Mouse (Mus musculus) stomach, embryonic 14.5 days (tissue): ENCODE measurements around the gene Olfr1392. TPM values are rescaled to one million over a fixed set of nuclear protein-coding genes. Genes with fewer than 3 reads are reported as not detected.
"Not testable (repeated sequence)": the region's sequence is repeated elsewhere in the genome, so short reads cannot be mapped to it uniquely, and the experiment has no call there.

ENCODE experiments used
- ATAC-seq: fragments of 200-750 bp; cut with Nextera tagmentation; 2 replicates; pipeline ENCODE4 v1.8.0; 2017; ENCODE audit warnings: low read depth, moderate TSS enrichment; ENCODE audit not compliant: insufficient number of reproducible peaks, insufficient read depth, low FRiP score
- H3K27ac ChIP-seq: fragments of 300-500 bp; sonication (generic); 2 replicates; pipeline ENCODE4 v1.5.1; 2014; ENCODE audit warnings: mild to moderate bottlenecking, low read length, moderate library complexity, mixed read lengths
- H3K27me3 ChIP-seq: fragments of 300-500 bp; sonication (generic); 2 replicates; pipeline ENCODE4 v1.6.1; 2014; ENCODE audit warnings: low read length, control low read depth, mixed read lengths; ENCODE audit not compliant: control insufficient read depth, insufficient read depth
- H3K36me3 ChIP-seq: fragments of 300-500 bp; sonication (generic); 2 replicates; pipeline ENCODE4 v1.6.1; 2014; ENCODE audit warnings: mild to moderate bottlenecking, control low read depth, low read length, moderate library complexity, mixed read lengths; ENCODE audit not compliant: control insufficient read depth, insufficient read depth
- H3K4me1 ChIP-seq: fragments of 300-500 bp; sonication (generic); 2 replicates; pipeline ENCODE4 v1.6.1; 2014; ENCODE audit warnings: low read length, control low read depth, mixed read lengths; ENCODE audit not compliant: control insufficient read depth, insufficient read depth
- H3K4me2 ChIP-seq: fragments of 300-500 bp; sonication (generic); replicated peaks from 2 replicates; pipeline ENCODE4 v1.6.1; 2014; ENCODE audit warnings: low read depth, low read length, control low read depth
- H3K4me3 ChIP-seq: fragments of 300-500 bp; sonication (generic); 2 replicates; pipeline ENCODE4 v1.5.1; 2014; ENCODE audit warnings: low read depth, low read length, control low read depth
- H3K9ac ChIP-seq: fragments of 300-500 bp; sonication (generic); replicated peaks from 2 replicates; pipeline ENCODE4 v1.6.1; 2014; ENCODE audit warnings: low read depth, mild to moderate bottlenecking, control low read depth, low read length, moderate library complexity, mixed read lengths
- H3K9me3 ChIP-seq: fragments of 300-500 bp; sonication (generic); 2 replicates; pipeline ENCODE4 v1.6.1; 2016; ENCODE audit warnings: low read depth, low read length, control low read depth; ENCODE audit not compliant: control insufficient read depth
- WGBS: fragments of 180-500 bp; shearing (Covaris S2); extraction: QIAGEN DNeasy Blood & Tissue Kit; methylation state at CpG from one replicate; pipeline ENCODE4 v1.1.7; 2014; 5-methylcytosine and 5-hydroxymethylcytosine counted together
- polyA plus RNA-seq: library from polyadenylated mRNA; unstranded; fragments of >200 nt; fragmentation: Nextera tagmentation; extraction: Ambion mirVana; gene quantifications from 2 replicates; pipeline ENCODE4 v1.2.1, GENCODE M21; 2014

The Olfr1392 gene
- 0.13 TPM in 1 of 2 replicates, not detected in the other for polyA plus RNA-seq

GRCm38 (mm10) chr11:49284982-49285381, at the start of gene Olfr1392:
Olfr1392 (plus strand) TSS chr11:49285282.
- not testable (repeated sequence) for H3K9ac ChIP-seq, H3K36me3 ChIP-seq, H3K4me2 ChIP-seq, H3K27me3 ChIP-seq, H3K4me3 ChIP-seq, H3K9me3 ChIP-seq, H3K27ac ChIP-seq, H3K4me1 ChIP-seq, ATAC-seq
- WGBS: 50% methylated on average over 1 of the region's 1 CpGs

DNA sequence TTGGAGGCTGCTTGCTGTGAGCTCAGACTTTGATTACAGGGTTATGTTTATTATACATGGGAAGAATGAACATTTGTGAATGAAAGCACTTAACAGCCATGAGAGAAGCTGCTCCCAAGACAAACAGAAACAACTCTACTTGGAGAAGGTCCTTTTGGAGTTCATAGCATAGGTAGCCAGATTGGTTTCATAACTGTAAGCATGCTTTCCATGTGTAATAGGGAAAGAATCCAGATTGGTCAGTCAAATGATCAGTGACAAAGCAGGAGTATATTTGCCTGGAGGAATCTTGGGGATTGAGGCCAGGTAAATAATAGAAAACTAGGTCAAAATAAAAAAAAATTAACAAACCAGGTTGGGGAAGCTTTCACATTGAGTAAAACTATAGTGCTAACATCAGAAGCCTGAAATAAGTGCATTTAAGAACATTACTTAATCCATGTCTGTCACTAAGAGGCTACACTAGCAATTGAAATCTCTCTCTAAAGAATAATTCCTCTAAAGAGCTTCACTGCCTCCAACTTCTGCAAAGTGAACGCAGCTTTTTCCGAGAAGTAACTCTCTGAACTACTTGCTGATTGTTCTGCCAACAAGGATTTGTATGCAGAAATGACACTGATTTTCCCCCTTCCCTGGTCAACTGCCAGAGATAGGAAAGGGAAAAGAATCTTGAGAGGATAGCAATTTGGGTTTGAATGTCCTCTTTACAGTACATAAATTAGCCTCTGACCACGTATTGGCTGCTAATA, 49.4 kb upstream of the Olfr1392 start:
- no peaks in the 10 kb centered on the region for H3K36me3 ChIP-seq
- H3K9ac ChIP-seq: no peak overlapping the region
- no peak overlapping the region for H3K4me3 ChIP-seq
- no peaks in the 10 kb centered on the region for H3K9me3 ChIP-seq
- no peaks in the 10 kb centered on the region for H3K4me1 ChIP-seq
- 69% methylated on average over 3 of the region's 3 CpGs for WGBS
- H3K27me3 ChIP-seq: no peaks in the 10 kb centered on the region
- ATAC-seq: no peak
- H3K27ac ChIP-seq: no peak overlapping the region
- H3K4me2 ChIP-seq: no peak overlapping the region

GRCm38 (mm10) chr11:49236891-49237290, 48.2 kb upstream of the Olfr1392 start:
- Histone ChIP-seq H3K9me3 (no peaks in the 10 kb centered on the region), H3K4me1 (no peaks in the 10 kb centered on the region), H3K36me3 (no peaks in the 10 kb centered on the region), H3K27me3 (no peaks in the 10 kb centered on the region), H3K4me2 (no peak overlapping the region), H3K4me3 (no peak overlapping the region), H3K27ac (no peak overlapping the region), H3K9ac (no peak overlapping the region)
- WGBS: 65% methylated on average over 1 of the region's 1 CpGs
- no peak for ATAC-seq

GRCm38 (mm10) chr11:49237532-49237931, 47.5 kb upstream of the Olfr1392 start:
- Histone ChIP-seq H3K4me1 (no peaks in the 10 kb centered on the region), H3K27me3 (no peaks in the 10 kb centered on the region), H3K4me2 (no peak overlapping the region), H3K9ac (no peak overlapping the region), H3K36me3 (no peaks in the 10 kb centered on the region), H3K4me3 (no peak overlapping the region), H3K27ac (no peak overlapping the region), H3K9me3 (no peaks in the 10 kb centered on the region)
- 46% methylated on average over 2 of the region's 2 CpGs for WGBS
- no peak for ATAC-seq

DNA sequence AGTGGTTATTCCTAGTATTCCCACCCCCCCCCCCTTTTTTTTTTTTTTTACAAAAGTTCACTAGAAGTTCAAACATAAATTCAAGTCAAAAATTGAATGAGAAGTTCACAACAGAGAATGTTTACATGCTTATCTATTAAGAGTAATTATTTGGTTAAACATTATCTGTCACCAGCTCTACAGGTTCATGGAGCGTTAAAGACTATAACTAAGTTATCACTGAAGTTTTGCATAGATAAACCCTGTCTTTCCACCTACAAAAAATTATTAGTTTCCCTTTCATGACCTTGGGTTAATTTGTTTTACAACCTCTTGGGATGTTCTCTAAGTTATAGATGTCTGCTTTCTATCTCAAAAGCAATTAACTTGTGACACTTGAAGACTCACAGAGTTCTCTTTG, 44.8 kb upstream of the Olfr1392 start:
- H3K9ac ChIP-seq: no peak overlapping the region
- no peak overlapping the region for H3K4me3 ChIP-seq
- H3K9me3 ChIP-seq: no peaks in the 10 kb centered on the region
- no peak overlapping the region for H3K4me2 ChIP-seq
- peaks cover 8% of the 10 kb centered on the region; the same call in 1 of the 2 replicates for H3K4me1 ChIP-seq
- no peaks in the 10 kb centered on the region for H3K36me3 ChIP-seq
- WGBS: 65% methylated on average over 1 of the region's 1 CpGs
- no peak for ATAC-seq
- no peak overlapping the region for H3K27ac ChIP-seq
- no peaks in the 10 kb centered on the region for H3K27me3 ChIP-seq

DNA sequence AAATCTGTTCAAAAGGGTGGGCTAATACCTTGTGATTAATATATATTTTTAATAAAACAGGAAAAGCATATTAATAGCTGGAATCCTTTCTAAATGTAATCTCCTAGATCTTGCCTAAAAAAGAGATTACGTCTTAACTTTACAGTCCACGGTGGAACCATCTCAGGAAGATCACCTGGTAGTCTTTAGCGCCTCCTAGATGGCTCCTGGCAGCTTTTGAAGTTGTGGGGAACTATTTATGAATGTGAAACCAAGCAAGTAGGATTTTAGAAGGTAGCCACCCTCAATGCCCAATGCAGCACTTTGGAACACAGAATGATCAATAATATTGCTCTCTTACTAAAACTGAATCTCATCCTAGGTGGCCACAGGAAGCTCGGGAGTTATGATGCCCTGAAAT, 44.2 kb upstream of the Olfr1392 start:
- no peak for ATAC-seq
- Histone ChIP-seq H3K4me2 (no peak overlapping the region), H3K4me3 (no peak overlapping the region), H3K9me3 (no peaks in the 10 kb centered on the region), H3K9ac (no peak overlapping the region), H3K27me3 (no peaks in the 10 kb centered on the region), H3K27ac (no peak overlapping the region), H3K4me1 (peaks cover 9% of the 10 kb centered on the region; the same call in 1 of the 2 replicates), H3K36me3 (no peaks in the 10 kb centered on the region)
- WGBS: 82% methylated on average over 4 of the region's 4 CpGs

DNA sequence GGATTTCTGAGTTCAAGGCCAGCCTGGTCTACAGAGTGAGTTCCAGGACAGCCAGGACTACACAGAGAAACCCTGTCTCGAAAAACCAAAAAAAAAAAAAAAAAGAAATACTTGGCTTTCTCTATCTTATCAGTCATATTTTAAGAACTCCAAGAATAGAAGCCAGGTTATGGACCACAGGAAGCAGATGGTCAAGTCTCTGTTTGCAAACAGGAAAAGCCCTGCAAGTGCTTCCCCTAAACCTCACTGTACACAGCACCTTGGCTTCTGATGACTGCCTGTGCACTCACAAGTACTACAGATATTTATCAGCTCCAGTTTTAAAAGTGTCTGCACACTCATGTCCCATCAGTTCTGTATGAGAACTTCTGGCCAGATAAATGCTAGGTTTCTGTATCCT, 43.6 kb upstream of the Olfr1392 start:
- no CpG with 5 or more reads among the region's 1 CpGs for WGBS
- peaks cover 9% of the 10 kb centered on the region; the same call in 1 of the 2 replicates for H3K4me1 ChIP-seq
- H3K36me3 ChIP-seq: no peaks in the 10 kb centered on the region
- no peak overlapping the region for H3K4me3 ChIP-seq
- no peak overlapping the region for H3K27ac ChIP-seq
- no peaks in the 10 kb centered on the region for H3K27me3 ChIP-seq
- no peak overlapping the region for H3K9ac ChIP-seq
- no peak for ATAC-seq
- no peaks in the 10 kb centered on the region for H3K9me3 ChIP-seq
- no peak overlapping the region for H3K4me2 ChIP-seq

DNA sequence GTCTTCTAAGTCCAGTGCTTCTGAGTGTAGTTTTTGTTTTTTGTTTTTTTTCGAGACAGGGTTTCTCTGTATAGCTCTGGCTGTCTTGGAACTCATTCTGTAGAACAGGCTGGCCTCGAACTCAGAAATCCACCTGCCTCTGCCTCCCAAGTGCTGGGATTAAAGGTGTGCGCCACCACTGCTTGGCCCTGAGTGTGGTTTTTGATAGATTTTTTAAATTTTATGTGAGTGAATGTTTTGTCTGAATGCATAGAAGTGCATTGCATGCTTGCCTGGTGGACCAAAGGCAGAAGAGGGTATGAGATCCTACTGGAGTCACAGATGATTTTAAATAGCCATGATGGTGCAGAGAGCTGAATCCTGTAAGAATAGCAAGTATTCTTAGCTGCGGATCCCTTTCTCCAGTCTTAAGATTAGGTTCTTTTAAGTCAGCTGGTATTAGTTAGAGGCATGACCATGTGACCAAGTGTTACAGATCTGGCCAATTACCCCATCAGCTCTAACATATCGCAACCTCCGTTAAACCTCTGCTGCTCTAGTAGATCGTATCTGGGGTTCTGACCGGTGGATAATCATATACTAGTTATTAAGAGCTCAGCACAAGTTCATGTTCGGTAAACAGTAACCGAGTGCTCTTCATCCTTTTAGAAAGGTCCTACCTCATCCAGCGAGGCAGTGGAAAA, 42.0 kb upstream of the Olfr1392 start:
- no peaks in the 10 kb centered on the region for H3K27me3 ChIP-seq
- H3K36me3 ChIP-seq: no peaks in the 10 kb centered on the region
- peak; percentile 0; the same call in 1 of the 2 replicates for ATAC-seq
- no peaks in the 10 kb centered on the region for H3K9me3 ChIP-seq
- H3K27ac ChIP-seq: peak overlapping the region; percentile 87
- 22% methylated on average over 11 of the region's 11 CpGs for WGBS
- peaks cover 17% of the 10 kb centered on the region; the same call in 1 of the 2 replicates for H3K4me1 ChIP-seq
- peak overlapping the region; percentile 42 for H3K9ac ChIP-seq
- peak overlapping the region; percentile 62 for H3K4me2 ChIP-seq
- peak overlapping the region; percentile 43 for H3K4me3 ChIP-seq
